Mouse (Mus musculus): Measurements from ENCODE around the gene Atp5j.

- TF ChIP-seq GATA1 (IDR thresholded peaks at IDR 0.05; ENCODE audit: borderline replicate concordance, low read length) (no peak), FLI1 (IDR thresholded peaks at IDR 0.05; ENCODE audit: low read length) (no peak)
Observed at GRCm38 (mm10) chr16:84807874-84808273, 27.6 kb downstream of the Atp5j start.
